Mouse (Mus musculus) heart, embryonic 12.5 days (tissue): Measurements from ENCODE around the gene Rnaseh2a. TPM values are rescaled to one million over a fixed set of nuclear protein-coding genes. Genes with fewer than 3 reads are reported as not detected.

Source experiments
- ATAC-seq: fragments of 200-750 bp; cut with Nextera tagmentation; 2 replicates; pipeline ENCODE4 v1.8.0; 2017; ENCODE audit warnings: moderate TSS enrichment, moderate library complexity; ENCODE audit not compliant: insufficient number of reproducible peaks, low FRiP score
- H3K27ac ChIP-seq: fragments of 300-500 bp; sonication (generic); 2 replicates; pipeline ENCODE4 v1.5.1; 2016; ENCODE audit warnings: mild to moderate bottlenecking, moderate library complexity; ENCODE audit not compliant: poor library complexity, severe bottlenecking
- H3K27me3 ChIP-seq: fragments of 300-500 bp; sonication (generic); replicated peaks from 2 replicates; pipeline ENCODE4 v1.6.1; 2016; ENCODE audit warnings: mild to moderate bottlenecking, moderate library complexity
- H3K36me3 ChIP-seq: fragments of 300-500 bp; sonication (generic); 2 replicates; pipeline ENCODE4 v1.6.1; 2016; ENCODE audit warnings: mild to moderate bottlenecking, moderate library complexity
- H3K4me1 ChIP-seq: fragments of 300-500 bp; sonication (generic); replicated peaks from 2 replicates; pipeline ENCODE4 v1.6.1; 2016; ENCODE audit warnings: mild to moderate bottlenecking
- H3K4me2 ChIP-seq: fragments of 300-500 bp; sonication (generic); 2 replicates; pipeline ENCODE4 v1.6.1; 2016; ENCODE audit warnings: mild to moderate bottlenecking, moderate library complexity
- H3K4me3 ChIP-seq: fragments of 300-500 bp; sonication (generic); 2 replicates; pipeline ENCODE4 v1.5.1; 2016; ENCODE audit warnings: mild to moderate bottlenecking
- H3K9ac ChIP-seq: fragments of 300-500 bp; sonication (generic); 2 replicates; pipeline ENCODE4 v1.6.1; 2016; ENCODE audit warnings: mild to moderate bottlenecking, moderate library complexity
- H3K9me3 ChIP-seq: fragments of 300-500 bp; sonication (generic); replicated peaks from 2 replicates; pipeline ENCODE4 v1.6.1; 2016; ENCODE audit warnings: mild to moderate bottlenecking, moderate library complexity
- WGBS: fragments of 180-500 bp; shearing (Covaris S2); methylation state at CpG from one replicate; pipeline ENCODE4 v1.1.7; 2016; 5-methylcytosine and 5-hydroxymethylcytosine counted together
- polyA plus RNA-seq: library from polyadenylated mRNA; unstranded; fragments of >200 nt; fragmentation: Nextera tagmentation; extraction: Ambion mirVana; gene quantifications from 2 replicates; pipeline ENCODE4 v1.2.1, GENCODE M21; 2016

Rnaseh2a gene
- polyA plus RNA-seq, 1 experiment from 2014 or later, result 77.1 TPM

- under 1% methylated on average over 61 of the region's 61 CpGs for WGBS
- H3K27ac ChIP-seq, result peak overlapping the region; percentile 71
- H3K27me3 ChIP-seq, result no peaks in the 10 kb centered on the region
- H3K9ac ChIP-seq, result peak overlapping the region; percentile 78
- peak overlapping the region; percentile 95 for H3K4me2 ChIP-seq
- peaks cover 46% of the 10 kb centered on the region for H3K4me1 ChIP-seq
- peak overlapping the region; percentile 55 for H3K4me3 ChIP-seq
- peak; percentile 85 for ATAC-seq
- peaks cover 39% of the 10 kb centered on the region for H3K36me3 ChIP-seq
- no peaks in the 10 kb centered on the region for H3K9me3 ChIP-seq
Measured at GRCm38 (mm10) chr8:84976031-84976762, 6.6 kb upstream of the Rnaseh2a start.

- Histone ChIP-seq H3K9me3 (no peaks in the 10 kb centered on the region), H3K4me1 (peaks cover 46% of the 10 kb centered on the region), H3K36me3 (peaks cover 45% of the 10 kb centered on the region), H3K4me2 (peak overlapping the region; percentile 95), H3K27ac (peak overlapping the region; percentile 71), H3K27me3 (no peaks in the 10 kb centered on the region), H3K9ac (peak overlapping the region; percentile 69; the same call in 1 of the 2 replicates), H3K4me3 (peak overlapping the region; percentile 55; the same call in 1 of the 2 replicates)
- ATAC-seq, result no peak
- WGBS, result 35% methylated on average over 7 of the region's 7 CpGs
Measured at GRCm38 (mm10) chr8:84975434-84975833, 5.9 kb upstream of the Rnaseh2a start.

GRCm38 (mm10) chr8:84974543-84975142, 5.1 kb upstream of the Rnaseh2a start:
- Histone ChIP-seq H3K4me2 (0 out of 2 replicates have a peak overlapping the region, but pooled peaks have one; percentile 95), H3K27me3 (no peaks in the 10 kb centered on the region), H3K9me3 (no peaks in the 10 kb centered on the region), H3K9ac (no peak overlapping the region), H3K4me1 (peaks cover 40% of the 10 kb centered on the region), H3K27ac (no peak overlapping the region), H3K4me3 (no peak overlapping the region), H3K36me3 (peaks cover 45% of the 10 kb centered on the region)
- no peak for ATAC-seq
- WGBS, result 79% methylated on average over 8 of the region's 8 CpGs

- 71% methylated on average over 4 of the region's 4 CpGs for WGBS
- Histone ChIP-seq H3K36me3 (peaks cover 45% of the 10 kb centered on the region), H3K9me3 (no peaks in the 10 kb centered on the region), H3K4me1 (peaks cover 33% of the 10 kb centered on the region), H3K27ac (no peak overlapping the region), H3K4me2 (peak overlapping the region; percentile 11; the same call in 1 of the 2 replicates), H3K9ac (no peak overlapping the region), H3K27me3 (no peaks in the 10 kb centered on the region), H3K4me3 (no peak overlapping the region)
- no peak for ATAC-seq
Measured at GRCm38 (mm10) chr8:84973803-84974542, 4.4 kb upstream of the Rnaseh2a start.

- no peak for ATAC-seq
- peaks cover 45% of the 10 kb centered on the region for H3K36me3 ChIP-seq
- no peak overlapping the region for H3K4me3 ChIP-seq
- 88% methylated on average over 1 of the region's 1 CpGs for WGBS
- H3K4me2 ChIP-seq, result no peak overlapping the region
- no peak overlapping the region for H3K27ac ChIP-seq
- H3K4me1 ChIP-seq, result peaks cover 36% of the 10 kb centered on the region
- no peaks in the 10 kb centered on the region for H3K27me3 ChIP-seq
- H3K9me3 ChIP-seq, result no peaks in the 10 kb centered on the region
- H3K9ac ChIP-seq, result no peak overlapping the region
Measured at GRCm38 (mm10) chr8:84973079-84973478, 3.5 kb upstream of the Rnaseh2a start.

GRCm38 (mm10) chr8:84970913-84971312, 1.3 kb upstream of the Rnaseh2a start:
- Histone ChIP-seq H3K4me2 (peak overlapping the region; percentile 96), H3K9me3 (no peaks in the 10 kb centered on the region), H3K27me3 (no peaks in the 10 kb centered on the region), H3K9ac (peak overlapping the region; percentile 93), H3K27ac (peak overlapping the region; percentile 84), H3K36me3 (peaks cover 45% of the 10 kb centered on the region), H3K4me1 (peaks cover 44% of the 10 kb centered on the region), H3K4me3 (peak overlapping the region; percentile 85)
- WGBS, result 30% methylated on average over 5 of the region's 5 CpGs
- ATAC-seq, result peak; percentile 77

GRCm38 (mm10) chr8:84970135-84970790, 696 bp upstream of the Rnaseh2a start:
- no peaks in the 10 kb centered on the region for H3K9me3 ChIP-seq
- H3K36me3 ChIP-seq, result peaks cover 44% of the 10 kb centered on the region
- ATAC-seq, result no peak
- peak overlapping the region; percentile 93 for H3K9ac ChIP-seq
- peaks cover 42% of the 10 kb centered on the region for H3K4me1 ChIP-seq
- peak overlapping the region; percentile 84 for H3K27ac ChIP-seq
- H3K27me3 ChIP-seq, result no peaks in the 10 kb centered on the region
- H3K4me3 ChIP-seq, result peak overlapping the region; percentile 85
- peak overlapping the region; percentile 96 for H3K4me2 ChIP-seq
- WGBS, result 11% methylated on average over 21 of the region's 21 CpGs

- Histone ChIP-seq H3K27ac (peak overlapping the region; percentile 84), H3K9ac (peak overlapping the region; percentile 93), H3K9me3 (no peaks in the 10 kb centered on the region), H3K4me3 (peak overlapping the region; percentile 85), H3K4me1 (peaks cover 45% of the 10 kb centered on the region), H3K36me3 (peaks cover 33% of the 10 kb centered on the region), H3K4me2 (peak overlapping the region; percentile 96), H3K27me3 (no peaks in the 10 kb centered on the region)
- 26% methylated on average over 2 of the region's 2 CpGs for WGBS
- no peak for ATAC-seq
Measured at GRCm38 (mm10) chr8:84968650-84969049, 917 bp downstream of the Rnaseh2a start.

- Histone ChIP-seq H3K4me3 (no peak overlapping the region), H3K36me3 (peaks cover 26% of the 10 kb centered on the region), H3K4me1 (peaks cover 45% of the 10 kb centered on the region), H3K27me3 (no peaks in the 10 kb centered on the region), H3K4me2 (no peak overlapping the region), H3K27ac (no peak overlapping the region), H3K9me3 (no peaks in the 10 kb centered on the region), H3K9ac (no peak overlapping the region)
- no peak for ATAC-seq
- 81% methylated on average over 13 of the region's 13 CpGs for WGBS
Measured at GRCm38 (mm10) chr8:84967532-84968304, 1.8 kb downstream of the Rnaseh2a start.

- no peak overlapping the region for H3K4me3 ChIP-seq
- 30% methylated on average over 3 of the region's 3 CpGs for WGBS
- H3K27me3 ChIP-seq, result no peaks in the 10 kb centered on the region
- peak overlapping the region; percentile 97 for H3K4me2 ChIP-seq
- no peak overlapping the region for H3K9ac ChIP-seq
- H3K4me1 ChIP-seq, result peaks cover 45% of the 10 kb centered on the region
- no peak for ATAC-seq
- peak overlapping the region; percentile 71 for H3K27ac ChIP-seq
- H3K36me3 ChIP-seq, result peaks cover 21% of the 10 kb centered on the region
- no peaks in the 10 kb centered on the region for H3K9me3 ChIP-seq
Measured at GRCm38 (mm10) chr8:84966603-84967002, 3.0 kb downstream of the Rnaseh2a start.
